ENCODE assay signal across 8 mouse cellular contexts in the genomic region with DNA sequence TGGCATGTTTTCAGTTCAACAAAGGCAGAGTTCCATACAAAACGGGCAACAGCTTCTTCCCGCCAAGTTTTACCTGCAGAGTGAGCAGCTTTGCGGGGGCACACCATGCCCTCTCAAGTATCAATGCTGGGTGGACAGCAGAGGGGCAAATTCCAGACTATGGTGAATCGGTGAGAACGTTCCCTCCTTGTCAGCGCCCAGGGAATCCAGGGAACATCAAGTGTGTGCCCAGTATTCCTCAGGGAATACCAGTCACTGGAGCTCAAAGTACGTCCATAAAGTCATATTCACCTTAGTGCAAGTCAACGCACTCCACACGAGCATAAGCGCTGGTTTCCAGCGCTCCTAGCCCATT. TPM values are rescaled to one million over a fixed set of nuclear protein-coding genes. Genes with fewer than 3 reads are reported as not detected.
DNase-seq lines count a peak whose midpoint lies in the region; ATAC-seq and TF ChIP-seq lines count a peak whose summit lies in the region.

No protein-coding gene starts in this region.

- 0 out of 2 replicates have a peak overlapping the region, but pooled peaks have one; percentile 75 for H3K9ac ChIP-seq in kidney, embryonic 15.5 days
- 0 out of 2 replicates have a peak overlapping the region, but pooled peaks have one; percentile 91 for H3K9ac ChIP-seq in embryonic facial prominence, embryonic 15.5 days
- no peak overlapping the region; the same call in 1 of the 2 replicates for H3K9ac ChIP-seq in intestine, embryonic 14.5 days (ENCODE audit: low read length)
- H3K9ac ChIP-seq in midbrain, postnatal 0 days (replicated peaks; ENCODE audit: low read length, poor library complexity, severe bottlenecking): peak overlapping the region; percentile 92; the same call in 1 of the 2 replicates

- 38% methylated on average over 11 of the region's 11 CpGs for WGBS in kidney, embryonic 15.5 days
- 46% methylated on average over 11 of the region's 11 CpGs for WGBS in embryonic facial prominence, embryonic 15.5 days
- 48% methylated on average over 11 of the region's 11 CpGs for WGBS in intestine, embryonic 14.5 days
- 47% methylated on average over 11 of the region's 11 CpGs for WGBS in midbrain, postnatal 0 days

- H3K4me3 ChIP-seq in kidney, embryonic 15.5 days (replicated peaks): peak overlapping the region; percentile 66
- peak overlapping the region; percentile 79 for H3K4me3 ChIP-seq in embryonic facial prominence, embryonic 15.5 days (replicated peaks)
- H3K4me3 ChIP-seq in intestine, embryonic 14.5 days (ENCODE audit: low read depth, low read length): peak overlapping the region; percentile 70
- H3K4me3 ChIP-seq in midbrain, postnatal 0 days (ENCODE audit: low read depth, low read length): peak overlapping the region; percentile 82

- no peak for ATAC-seq in kidney, embryonic 15.5 days (replicated peaks; ENCODE audit: low FRiP score)
- ATAC-seq in embryonic facial prominence, embryonic 15.5 days (ENCODE audit: insufficient number of reproducible peaks, low FRiP score, low TSS enrichment, low read depth): no peak
- no peak for ATAC-seq in intestine, embryonic 14.5 days (replicated peaks; ENCODE audit: low FRiP score, low TSS enrichment, low read depth)
- ATAC-seq in midbrain, postnatal 0 days (ENCODE audit: low FRiP score): no peak

- no peaks in the 10 kb centered on the region for H3K27me3 ChIP-seq in kidney, embryonic 15.5 days
- no peaks in the 10 kb centered on the region for H3K27me3 ChIP-seq in embryonic facial prominence, embryonic 15.5 days
- no peaks in the 10 kb centered on the region for H3K27me3 ChIP-seq in intestine, embryonic 14.5 days (replicated peaks; ENCODE audit: control insufficient read depth, insufficient read depth, low read length)
- no peaks in the 10 kb centered on the region for H3K27me3 ChIP-seq in midbrain, postnatal 0 days (ENCODE audit: insufficient read depth, low read length)

- TF ChIP-seq CTCF in midbrain, postnatal 0 days (IDR thresholded peaks at IDR 0.05): no peak

- peak overlapping the region; percentile 92 for H3K4me2 ChIP-seq in kidney, embryonic 15.5 days
- H3K4me2 ChIP-seq in embryonic facial prominence, embryonic 15.5 days (replicated peaks): peak overlapping the region; percentile 93
- peak overlapping the region; percentile 82 for H3K4me2 ChIP-seq in intestine, embryonic 14.5 days (ENCODE audit: low read length)
- peak overlapping the region; percentile 94 for H3K4me2 ChIP-seq in midbrain, postnatal 0 days (ENCODE audit: low read depth, low read length, poor library complexity, severe bottlenecking)

- H3K27ac ChIP-seq in kidney, embryonic 15.5 days: peak overlapping the region; percentile 71
- no peak overlapping the region for H3K27ac ChIP-seq in embryonic facial prominence, embryonic 15.5 days (replicated peaks)
- H3K27ac ChIP-seq in intestine, embryonic 14.5 days (ENCODE audit: low read depth): peak overlapping the region; percentile 33; the same call in 1 of the 2 replicates
- H3K27ac ChIP-seq in midbrain, postnatal 0 days (ENCODE audit: low read depth, low read length): no peak overlapping the region

- H3K4me1 ChIP-seq in kidney, embryonic 15.5 days: peaks cover 23% of the 10 kb centered on the region
- peaks cover 23% of the 10 kb centered on the region for H3K4me1 ChIP-seq in embryonic facial prominence, embryonic 15.5 days
- H3K4me1 ChIP-seq in intestine, embryonic 14.5 days (replicated peaks; ENCODE audit: control insufficient read depth, insufficient read depth, low read length): peaks cover 5% of the 10 kb centered on the region; the same call in 1 of the 2 replicates
- H3K4me1 ChIP-seq in midbrain, postnatal 0 days (ENCODE audit: insufficient read depth, low read length): peaks cover 9% of the 10 kb centered on the region; the same call in 1 of the 2 replicates

- DNase-seq in kidney, adult 8-10 months: no peak
- peak; percentile 55 for DNase-seq in intestine, embryonic 14.5 days (ENCODE audit: low spot score)
- no peak for DNase-seq in midbrain, postnatal 0 days (ENCODE audit: low spot score)
- no peak for DNase-seq in layer of hippocampus, adult 9-10 months (ENCODE audit: low spot score)
- DNase-seq in adrenal gland, postnatal 25 days: no peak
- no peak for DNase-seq in c-Kit-positive CD71-positive TER-119-positive erythroid progenitor cells, embryonic 14.5 days (ENCODE audit: low spot score)

- H3K9me3 ChIP-seq in kidney, embryonic 15.5 days (replicated peaks): no peaks in the 10 kb centered on the region
- no peaks in the 10 kb centered on the region for H3K9me3 ChIP-seq in embryonic facial prominence, embryonic 15.5 days (replicated peaks)
- no peaks in the 10 kb centered on the region for H3K9me3 ChIP-seq in intestine, embryonic 14.5 days (ENCODE audit: control insufficient read depth, low read length)
- no peaks in the 10 kb centered on the region for H3K9me3 ChIP-seq in midbrain, postnatal 0 days (ENCODE audit: low read length)

- H3K36me3 ChIP-seq in kidney, embryonic 15.5 days: 0 out of 2 replicates have a peak, but pooled peaks cover 6% of the 10 kb centered on the region
- H3K36me3 ChIP-seq in embryonic facial prominence, embryonic 15.5 days: no peaks in the 10 kb centered on the region
- H3K36me3 ChIP-seq in intestine, embryonic 14.5 days (ENCODE audit: control insufficient read depth, insufficient read depth, low read length): 0 out of 2 replicates have a peak, but pooled peaks cover 2% of the 10 kb centered on the region
- H3K36me3 ChIP-seq in midbrain, postnatal 0 days (ENCODE audit: insufficient read depth, low read length): no peaks in the 10 kb centered on the region

RNA-seq across cellular contexts. Expression of gene Carmil1, which starts 1.2 kb away (rescaled TPM):
- polyA plus RNA-seq in kidney, embryonic 15.5 days (2015; fragmentation: Nextera tagmentation; extraction: Ambion mirVana): 51.6 and 52.5 TPM in 2 replicates
- polyA plus RNA-seq in embryonic facial prominence, embryonic 15.5 days (2015; fragmentation: Nextera tagmentation; extraction: Ambion mirVana): 35.8 and 39.9 TPM in 2 replicates
- 43.5 and 43.7 TPM in 2 replicates for polyA plus RNA-seq in intestine, embryonic 14.5 days (2014; fragmentation: Nextera tagmentation; extraction: Ambion mirVana)
- total RNA-seq in midbrain, postnatal 0 days (2014; rRNA removed): 47.6 and 56.8 TPM in 2 replicates
- polyA plus RNA-seq in midbrain, postnatal 0 days (2015; fragmentation: Nextera tagmentation; extraction: Ambion mirVana): 38.5 and 40.7 TPM in 2 replicates
- 83.9 and 84.5 TPM in 2 replicates for total RNA-seq in adrenal gland, postnatal 25 days (2021)

RNA-seq across cellular contexts. Expression of gene Cmah, which starts 47.8 kb away (rescaled TPM):
- polyA plus RNA-seq in kidney, embryonic 15.5 days (2015; fragmentation: Nextera tagmentation; extraction: Ambion mirVana): 0.86 and 1.1 TPM in 2 replicates
- 0.49 and 1.0 TPM in 2 replicates for polyA plus RNA-seq in embryonic facial prominence, embryonic 15.5 days (2015; fragmentation: Nextera tagmentation; extraction: Ambion mirVana)
- 0.23 and 0.58 TPM in 2 replicates for polyA plus RNA-seq in intestine, embryonic 14.5 days (2014; fragmentation: Nextera tagmentation; extraction: Ambion mirVana)
- 0.05 TPM in 2 replicates for total RNA-seq in midbrain, postnatal 0 days (2014; rRNA removed)
- 0.14 and 0.17 TPM in 2 replicates for polyA plus RNA-seq in midbrain, postnatal 0 days (2015; fragmentation: Nextera tagmentation; extraction: Ambion mirVana)
- total RNA-seq in adrenal gland, postnatal 25 days (2021): 2.7 TPM in 2 replicates

Comparison
In these comparisons a context has a peak if more than half of its experiments do, and no peak if none do; other contexts are left out.
1. H3K27ac ChIP-seq: peak in kidney, embryonic 15.5 days (single experiment) and intestine, embryonic 14.5 days (single experiment); none in embryonic facial prominence, embryonic 15.5 days (single experiment) and midbrain, postnatal 0 days (single experiment).
2. Peak in every context shown above with its lines, with median percentiles within 50 percentile points of each other: H3K4me2 ChIP-seq and H3K4me3 ChIP-seq.